ENCODE assay signal across 19 mouse cellular contexts in the genomic region with DNA sequence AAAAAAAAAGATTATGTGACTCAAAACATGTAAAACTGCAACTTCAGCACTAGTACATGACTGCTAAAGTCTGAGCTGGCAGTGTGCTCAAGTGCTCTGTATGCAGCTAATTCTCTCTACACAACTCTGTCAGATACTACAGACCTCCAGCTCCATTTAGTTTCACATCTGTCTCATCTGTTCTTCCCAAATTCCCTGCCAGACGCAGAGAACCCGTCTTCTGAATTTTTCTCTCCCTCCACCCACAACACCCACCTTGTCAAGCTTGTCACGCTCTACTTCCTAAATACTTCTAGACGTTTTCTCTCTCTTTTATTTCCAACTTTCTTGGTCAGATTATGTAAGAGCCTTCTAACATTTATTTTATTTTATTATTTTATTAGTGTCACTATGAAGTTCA. TPM values are rescaled to one million over a fixed set of nuclear protein-coding genes. Genes with fewer than 3 reads are reported as not detected.
DNase-seq lines count a peak whose midpoint lies in the region; ATAC-seq and TF ChIP-seq lines count a peak whose summit lies in the region.
"Had no signal": no experiment of that assay in that cellular context is flagged by ENCODE, and none has a peak within 500 bp of the region (broad histone marks: within the 10 kb centered on the region; RNA-seq: fewer than 3 reads in every experiment).

No protein-coding gene starts in this region.

- H3K9ac ChIP-seq in midbrain, embryonic 11.5 days (ENCODE audit: low read length), result no peak overlapping the region
- H3K9ac ChIP-seq in midbrain, embryonic 15.5 days, result no peak overlapping the region
- no peak overlapping the region for H3K9ac ChIP-seq in liver, postnatal 0 days (replicated peaks)
- H3K9ac ChIP-seq: embryonic facial prominence, embryonic 12.5 days; forebrain, embryonic 13.5 days; forebrain, embryonic 15.5 days had no signal

- H3K4me1 ChIP-seq in midbrain, embryonic 11.5 days (ENCODE audit: control insufficient read depth, insufficient read depth, low read length), result no peaks in the 10 kb centered on the region
- H3K4me1 ChIP-seq in midbrain, embryonic 15.5 days, result no peaks in the 10 kb centered on the region
- peaks cover 3% of the 10 kb centered on the region; the same call in 1 of the 2 replicates for H3K4me1 ChIP-seq in liver, postnatal 0 days (ENCODE audit: insufficient read depth)
- H3K4me1 ChIP-seq: forebrain, embryonic 13.5 days; forebrain, embryonic 15.5 days had no signal

- no peak for TF ChIP-seq CTCF in gastrocnemius, adult 2 months (IDR thresholded peaks at IDR 0.05)
- no peak for TF ChIP-seq CTCF in liver, postnatal 0 days (IDR thresholded peaks at IDR 0.05; ENCODE audit: low read depth)

- no peak for DNase-seq in gastrocnemius, adult 2 months
- DNase-seq in gastrocnemius, postnatal 36 days, result no peak
- DNase-seq in midbrain, embryonic 11.5 days (ENCODE audit: low spot score, missing footprints), result peak; percentile 60
- DNase-seq in brain, adult 2 months (ENCODE audit: low read depth, low spot score), result peak; percentile 63
- peak; percentile 42 for DNase-seq in telencephalon, adult 2 months (ENCODE audit: low read depth, low spot score)
- no peak for DNase-seq in liver, postnatal 0 days
- DNase-seq: adrenal gland, adult 2 months; adrenal gland, postnatal 10 days; adrenal gland, postnatal 25 days; cerebellum, adult 11-12 months; cerebellum, adult 2 months; cerebellum, adult 9-10 months; cerebellum, postnatal 10 days; cerebellum, postnatal 25 days had no signal

- no peak overlapping the region for H3K4me3 ChIP-seq in gastrocnemius, adult 2 months
- no peak overlapping the region for H3K4me3 ChIP-seq in midbrain, embryonic 11.5 days (ENCODE audit: low read depth, low read length)
- no peak overlapping the region for H3K4me3 ChIP-seq in midbrain, embryonic 15.5 days
- no peak overlapping the region for H3K4me3 ChIP-seq in liver, postnatal 0 days (ENCODE audit: low read depth, low read length)
- H3K4me3 ChIP-seq: embryonic facial prominence, embryonic 10.5 days; embryonic facial prominence, embryonic 12.5 days; forebrain, embryonic 13.5 days; forebrain, embryonic 15.5 days had no signal

- no peak overlapping the region for H3K4me2 ChIP-seq in midbrain, embryonic 11.5 days
- H3K4me2 ChIP-seq in midbrain, embryonic 15.5 days, result no peak overlapping the region
- H3K4me2 ChIP-seq in liver, postnatal 0 days (ENCODE audit: low read depth, low read length), result no peak overlapping the region
- H3K4me2 ChIP-seq: embryonic facial prominence, embryonic 12.5 days; forebrain, embryonic 13.5 days; forebrain, embryonic 15.5 days had no signal

- TF ChIP-seq EP300 in liver, postnatal 0 days (IDR thresholded peaks at IDR 0.05; ENCODE audit: low read depth), result no peak

- H3K36me3 ChIP-seq in midbrain, embryonic 11.5 days (ENCODE audit: control insufficient read depth, insufficient read depth, low read length), result peaks cover 3% of the 10 kb centered on the region; the same call in 1 of the 2 replicates
- no peaks in the 10 kb centered on the region for H3K36me3 ChIP-seq in midbrain, embryonic 15.5 days (replicated peaks)
- no peaks in the 10 kb centered on the region for H3K36me3 ChIP-seq in liver, postnatal 0 days (replicated peaks; ENCODE audit: insufficient read depth, low read length)
- H3K36me3 ChIP-seq: forebrain, embryonic 15.5 days had no signal

- peak overlapping the region; percentile 17; the same call in 1 of the 2 replicates for H3K27ac ChIP-seq in gastrocnemius, adult 2 months
- H3K27ac ChIP-seq in midbrain, embryonic 11.5 days (ENCODE audit: low read depth, low read length), result no peak overlapping the region
- no peak overlapping the region for H3K27ac ChIP-seq in midbrain, embryonic 15.5 days
- H3K27ac ChIP-seq in liver, postnatal 0 days (ENCODE audit: low read depth), result no peak overlapping the region
- H3K27ac ChIP-seq: embryonic facial prominence, embryonic 10.5 days; embryonic facial prominence, embryonic 12.5 days; forebrain, embryonic 13.5 days; forebrain, embryonic 15.5 days had no signal

- no peak for ATAC-seq in midbrain, embryonic 11.5 days (ENCODE audit: low FRiP score)
- ATAC-seq in midbrain, embryonic 15.5 days (replicated peaks), result no peak
- no peak for ATAC-seq in liver, postnatal 0 days
- ATAC-seq: forebrain, embryonic 13.5 days; forebrain, embryonic 15.5 days had no signal

- no peaks in the 10 kb centered on the region for H3K27me3 ChIP-seq in midbrain, embryonic 11.5 days (ENCODE audit: control insufficient read depth, insufficient read depth, low read length)
- H3K27me3 ChIP-seq in midbrain, embryonic 15.5 days (replicated peaks), result no peaks in the 10 kb centered on the region
- no peaks in the 10 kb centered on the region for H3K27me3 ChIP-seq in liver, postnatal 0 days (ENCODE audit: insufficient read depth, low read length)
- H3K27me3 ChIP-seq: embryonic facial prominence, embryonic 12.5 days; forebrain, embryonic 13.5 days; forebrain, embryonic 15.5 days had no signal

- H3K9me3 ChIP-seq in midbrain, embryonic 11.5 days (ENCODE audit: control insufficient read depth, low read length), result no peaks in the 10 kb centered on the region
- no peaks in the 10 kb centered on the region for H3K9me3 ChIP-seq in midbrain, embryonic 15.5 days
- H3K9me3 ChIP-seq in liver, postnatal 0 days (ENCODE audit: low read length), result no peaks in the 10 kb centered on the region
- H3K9me3 ChIP-seq: embryonic facial prominence, embryonic 10.5 days; embryonic facial prominence, embryonic 12.5 days; forebrain, embryonic 13.5 days; forebrain, embryonic 15.5 days had no signal

- intact Hi-C loops in gastrocnemius, adult 2 months (cut with DNase I), result no loop called here
- intact Hi-C loops in gastrocnemius, postnatal 36 days (cut with DNase I), result no loop called here

- 92% methylated on average over 4 of the region's 4 CpGs for WGBS in midbrain, embryonic 11.5 days
- WGBS in midbrain, embryonic 15.5 days, result 88% methylated on average over 4 of the region's 4 CpGs
- 71% methylated on average over 4 of the region's 4 CpGs for WGBS in liver, postnatal 0 days (ENCODE audit: insufficient replicate concordance)

RNA-seq across cellular contexts. Expression of a gene that starts 19.9 kb away (rescaled TPM):
- 10 to 100 TPM; 32.4 to 35.2 TPM for total RNA-seq in gastrocnemius, adult 2 months (2021)
- total RNA-seq in gastrocnemius, postnatal 36 days (2021), result 10 to 100 TPM; 27.8 to 36.1 TPM
- polyA plus RNA-seq in midbrain, embryonic 11.5 days (2014; fragmentation: Nextera tagmentation; extraction: Ambion mirVana), result 22.4 and 22.9 TPM in 2 replicates
- 22.8 and 25.2 TPM in 2 replicates for polyA plus RNA-seq in midbrain, embryonic 15.5 days (2015; fragmentation: Nextera tagmentation; extraction: Ambion mirVana)
- 7.1 and 8.2 TPM in 2 replicates for polyA plus RNA-seq in liver, postnatal 0 days (2015; fragmentation: Nextera tagmentation; extraction: Ambion mirVana)

RNA-seq across cellular contexts. Expression of a gene that starts 38.8 kb away (rescaled TPM):
- total RNA-seq in gastrocnemius, adult 2 months (2021), result 10 to 100 TPM; 23.0 to 30.8 TPM
- total RNA-seq in gastrocnemius, postnatal 36 days (2021), result 10 to 100 TPM; 28.0 to 28.7 TPM
- 47.9 and 49.6 TPM in 2 replicates for polyA plus RNA-seq in midbrain, embryonic 11.5 days (2014; fragmentation: Nextera tagmentation; extraction: Ambion mirVana)
- 49.2 and 51.1 TPM in 2 replicates for polyA plus RNA-seq in midbrain, embryonic 15.5 days (2015; fragmentation: Nextera tagmentation; extraction: Ambion mirVana)
- polyA plus RNA-seq in liver, postnatal 0 days (2015; fragmentation: Nextera tagmentation; extraction: Ambion mirVana), result 16.4 and 21.0 TPM in 2 replicates

RNA-seq across cellular contexts. Expression of a gene that starts 56.9 kb away (rescaled TPM):
- total RNA-seq in gastrocnemius, adult 2 months (2021), result 10 to 100 TPM; 18.2 to 18.3 TPM
- total RNA-seq in gastrocnemius, postnatal 36 days (2021), result 10 to 100 TPM; 12.5 to 14.5 TPM
- 65.3 and 69.6 TPM in 2 replicates for polyA plus RNA-seq in midbrain, embryonic 11.5 days (2014; fragmentation: Nextera tagmentation; extraction: Ambion mirVana)
- 40.0 and 40.6 TPM in 2 replicates for polyA plus RNA-seq in midbrain, embryonic 15.5 days (2015; fragmentation: Nextera tagmentation; extraction: Ambion mirVana)
- polyA plus RNA-seq in liver, postnatal 0 days (2015; fragmentation: Nextera tagmentation; extraction: Ambion mirVana), result 11.2 and 12.0 TPM in 2 replicates

RNA-seq across cellular contexts. Expression of a gene that starts 59.4 kb away (rescaled TPM):
- total RNA-seq in gastrocnemius, adult 2 months (2021), result 10 to 100 TPM; 18.0 to 23.0 TPM
- total RNA-seq in gastrocnemius, postnatal 36 days (2021), result 10 to 100 TPM; 14.3 to 28.4 TPM
- 15.4 and 18.0 TPM in 2 replicates for polyA plus RNA-seq in midbrain, embryonic 11.5 days (2014; fragmentation: Nextera tagmentation; extraction: Ambion mirVana)
- 11.3 and 12.3 TPM in 2 replicates for polyA plus RNA-seq in midbrain, embryonic 15.5 days (2015; fragmentation: Nextera tagmentation; extraction: Ambion mirVana)
- polyA plus RNA-seq in liver, postnatal 0 days (2015; fragmentation: Nextera tagmentation; extraction: Ambion mirVana), result 81.2 and 90.1 TPM in 2 replicates

Comparison
In these comparisons a context has a peak if more than half of its experiments do, and no peak if none do; other contexts are left out.
1. DNase-seq: peak in midbrain, embryonic 11.5 days (single experiment), brain, adult 2 months (single experiment) and telencephalon, adult 2 months (single experiment); none in gastrocnemius, adult 2 months (single experiment), gastrocnemius, postnatal 36 days (0 of 2) and liver, postnatal 0 days (single experiment).